ENCODE assay signal across 11 mouse cellular contexts in genomic region chr17:75119422-75119821, GRCm38 (mm10).
A peak's percentile ranks its signal among the peaks of the same experiment; 100 is the strongest.
DNase-seq lines count a peak whose midpoint lies in the region; ATAC-seq and TF ChIP-seq lines count a peak whose summit lies in the region.
"Had no signal": no experiment of that assay in that cellular context is flagged by ENCODE, and none has a peak within 500 bp of the region (broad histone marks: within the 10 kb centered on the region; RNA-seq: fewer than 3 reads in every experiment).

No protein-coding gene starts in this region.

- DNase-seq in heart, postnatal 0 days (ENCODE audit: low spot score): peak; percentile 19
- no peak for DNase-seq in heart, postnatal 25 days (ENCODE audit: low spot score)
- DNase-seq in lung, postnatal 10 days: no peak
- DNase-seq in stomach, postnatal 0 days (ENCODE audit: low spot score): no peak
- DNase-seq in frontal cortex, adult 2 months (ENCODE audit: extremely low spot score in 1 of 2, low spot score in 1 of 2): no peak
- DNase-seq: cerebellum, postnatal 25 days; right cerebral cortex, postnatal 4 days; thymus, adult 18-20 months had no signal

- intact Hi-C loops in heart, postnatal 25 days (cut with DNase I): no loop called here

- H3K27ac ChIP-seq in heart, postnatal 0 days (ENCODE audit: low read depth): no peak overlapping the region
- no peak overlapping the region for H3K27ac ChIP-seq in lung, embryonic 15.5 days
- H3K27ac ChIP-seq in stomach, postnatal 0 days (replicated peaks): no peak overlapping the region

- no peak overlapping the region for H3K4me2 ChIP-seq in heart, postnatal 0 days (ENCODE audit: low read depth, low read length)
- no peak overlapping the region for H3K4me2 ChIP-seq in lung, embryonic 15.5 days
- no peak overlapping the region for H3K4me2 ChIP-seq in stomach, postnatal 0 days (replicated peaks; ENCODE audit: low read depth)

- no peak for TF ChIP-seq CTCF in heart, postnatal 0 days (IDR thresholded peaks at IDR 0.05; ENCODE audit: low read depth)
- TF ChIP-seq CTCF in stomach, postnatal 0 days (IDR thresholded peaks at IDR 0.05; ENCODE audit: low read depth): no peak

- no peak overlapping the region for H3K9ac ChIP-seq in heart, postnatal 0 days (replicated peaks; ENCODE audit: low read depth, low read length)
- no peak overlapping the region for H3K9ac ChIP-seq in lung, embryonic 15.5 days
- H3K9ac ChIP-seq in stomach, postnatal 0 days (ENCODE audit: low read length): no peak overlapping the region

- no peaks in the 10 kb centered on the region for H3K27me3 ChIP-seq in heart, postnatal 0 days (ENCODE audit: control insufficient read depth, insufficient read depth, low read length)
- H3K27me3 ChIP-seq in lung, embryonic 15.5 days: no peaks in the 10 kb centered on the region
- H3K27me3 ChIP-seq in stomach, postnatal 0 days (ENCODE audit: control insufficient read depth, insufficient read depth, low read length): no peaks in the 10 kb centered on the region

- H3K4me1 ChIP-seq in heart, postnatal 0 days (ENCODE audit: control insufficient read depth, insufficient read depth): no peaks in the 10 kb centered on the region
- peaks cover 2% of the 10 kb centered on the region; the same call in 1 of the 2 replicates for H3K4me1 ChIP-seq in lung, embryonic 15.5 days
- H3K4me1 ChIP-seq in stomach, postnatal 0 days (replicated peaks; ENCODE audit: control insufficient read depth, insufficient read depth): no peaks in the 10 kb centered on the region

- TF ChIP-seq EP300 in heart, postnatal 0 days (IDR thresholded peaks at IDR 0.05; ENCODE audit: low read depth): no peak
- TF ChIP-seq EP300 in stomach, postnatal 0 days (optimal IDR thresholded peaks at IDR 0.05): no peak

- H3K36me3 ChIP-seq in heart, postnatal 0 days (replicated peaks; ENCODE audit: control insufficient read depth, insufficient read depth, low read length): no peaks in the 10 kb centered on the region
- H3K36me3 ChIP-seq in lung, embryonic 15.5 days: no peaks in the 10 kb centered on the region
- H3K36me3 ChIP-seq in stomach, postnatal 0 days (ENCODE audit: control insufficient read depth, insufficient read depth, low read length): no peaks in the 10 kb centered on the region

- H3K4me3 ChIP-seq in heart, postnatal 0 days (ENCODE audit: low read depth, low read length): no peak overlapping the region
- no peak overlapping the region for H3K4me3 ChIP-seq in lung, embryonic 15.5 days
- H3K4me3 ChIP-seq in stomach, postnatal 0 days (ENCODE audit: low read depth, low read length): no peak overlapping the region

- 46% methylated on average over 3 of the region's 3 CpGs for WGBS in heart, postnatal 0 days
- 40% methylated on average over 3 of the region's 3 CpGs for WGBS in lung, embryonic 15.5 days
- 68% methylated on average over 3 of the region's 3 CpGs for WGBS in stomach, postnatal 0 days

- ATAC-seq in heart, postnatal 0 days (ENCODE audit: insufficient read depth, low read depth): no peak
- peak; percentile 23; the same call in 1 of the 2 replicates for ATAC-seq in lung, embryonic 15.5 days (ENCODE audit: borderline replicate concordance, extremely low read depth, low FRiP score, low TSS enrichment)
- peak; percentile 96 for ATAC-seq in granulocyte monocyte progenitor cell, adult 5-6 weeks (replicated peaks; ENCODE audit: poor library complexity, severe bottlenecking)
- ATAC-seq in stomach, postnatal 0 days (ENCODE audit: low FRiP score, low TSS enrichment): peak; percentile 83
- ATAC-seq in erythroid progenitor cell, adult 5-6 weeks (replicated peaks; ENCODE audit: low FRiP score, poor library complexity, severe bottlenecking): no peak

- H3K9me3 ChIP-seq in heart, postnatal 0 days (replicated peaks; ENCODE audit: control insufficient read depth, low read length): no peaks in the 10 kb centered on the region
- H3K9me3 ChIP-seq in lung, embryonic 15.5 days: no peaks in the 10 kb centered on the region
- no peaks in the 10 kb centered on the region for H3K9me3 ChIP-seq in stomach, postnatal 0 days (ENCODE audit: control insufficient read depth, low read length)

Comparison
In these comparisons a context has a peak if more than half of its experiments do, and no peak if none do; other contexts are left out.
1. ATAC-seq: peak in lung, embryonic 15.5 days (single experiment), granulocyte monocyte progenitor cell, adult 5-6 weeks (single experiment) and stomach, postnatal 0 days (single experiment); none in heart, postnatal 0 days (single experiment) and erythroid progenitor cell, adult 5-6 weeks (single experiment).